Mouse (Mus musculus): ENCODE measurements around the gene Cdca7l. TPM values are rescaled to one million over a fixed set of nuclear protein-coding genes. Genes with fewer than 3 reads are reported as not detected.

Cdca7l gene
- polyA plus RNA-seq, 1 experiment from 2014 or later, result 24.6 TPM

DNA sequence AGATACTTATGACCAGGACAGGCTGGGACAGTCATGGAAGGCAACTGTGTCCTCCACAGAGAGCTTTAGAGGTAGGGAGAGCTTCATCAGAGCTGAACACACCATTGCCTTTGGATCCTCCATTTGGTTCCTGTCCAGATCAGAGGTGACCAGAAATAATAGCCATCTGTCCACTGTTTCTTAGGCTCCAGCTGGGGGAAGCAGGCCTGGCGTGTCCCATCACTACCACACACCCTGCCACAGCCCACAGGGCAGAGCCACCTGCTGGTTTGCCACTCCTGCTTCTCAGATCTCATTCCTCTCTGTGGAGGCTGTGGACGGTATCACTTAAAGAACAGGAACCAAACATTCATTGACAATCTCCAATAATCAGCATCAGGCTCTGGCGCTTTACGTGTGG, 32.9 kb upstream of the Cdca7l start:
- ATAC-seq (ENCODE audit: low FRiP score) (no peak), DNase-seq (ENCODE audit: low spot score) (no peak)
- no peaks in the 10 kb centered on the region for H3K4me1 ChIP-seq (replicated peaks; ENCODE audit: control insufficient read depth, insufficient read depth, low read length)
- H3K4me3 ChIP-seq (ENCODE audit: low read depth, low read length), result no peak overlapping the region
- no peaks in the 10 kb centered on the region for H3K9me3 ChIP-seq (ENCODE audit: control insufficient read depth, low read length)
- H3K27me3 ChIP-seq (ENCODE audit: control insufficient read depth, insufficient read depth, low read length), result no peaks in the 10 kb centered on the region
- no peak overlapping the region for H3K9ac ChIP-seq (ENCODE audit: low read depth, low read length)
- 87% methylated on average over 4 of the region's 4 CpGs for WGBS
- no peak overlapping the region for H3K4me2 ChIP-seq (replicated peaks; ENCODE audit: low read depth, low read length)
- no peak overlapping the region for H3K27ac ChIP-seq (ENCODE audit: low read depth, low read length)
- H3K36me3 ChIP-seq (ENCODE audit: control insufficient read depth, insufficient read depth, low read length), result no peaks in the 10 kb centered on the region

- Histone ChIP-seq H3K9ac (ENCODE audit: low read depth, low read length) (no peak overlapping the region), H3K4me2 (replicated peaks; ENCODE audit: low read depth, low read length) (no peak overlapping the region), H3K4me3 (ENCODE audit: low read depth, low read length) (no peak overlapping the region), H3K27me3 (ENCODE audit: control insufficient read depth, insufficient read depth, low read length) (no peaks in the 10 kb centered on the region), H3K36me3 (ENCODE audit: control insufficient read depth, insufficient read depth, low read length) (no peaks in the 10 kb centered on the region), H3K27ac (ENCODE audit: low read depth, low read length) (no peak overlapping the region), H3K4me1 (replicated peaks; ENCODE audit: control insufficient read depth, insufficient read depth, low read length) (no peaks in the 10 kb centered on the region), H3K9me3 (ENCODE audit: control insufficient read depth, low read length) (no peaks in the 10 kb centered on the region)
- ATAC-seq (ENCODE audit: low FRiP score) (0 out of 2 replicates have a peak, but pooled peaks have one; percentile 23), DNase-seq (ENCODE audit: low spot score) (peak; percentile 88)
- 6% methylated on average over 2 of the region's 2 CpGs for WGBS
Measured at GRCm38 (mm10) chr12:117772638-117773037, 31.5 kb upstream of the Cdca7l start.

DNA sequence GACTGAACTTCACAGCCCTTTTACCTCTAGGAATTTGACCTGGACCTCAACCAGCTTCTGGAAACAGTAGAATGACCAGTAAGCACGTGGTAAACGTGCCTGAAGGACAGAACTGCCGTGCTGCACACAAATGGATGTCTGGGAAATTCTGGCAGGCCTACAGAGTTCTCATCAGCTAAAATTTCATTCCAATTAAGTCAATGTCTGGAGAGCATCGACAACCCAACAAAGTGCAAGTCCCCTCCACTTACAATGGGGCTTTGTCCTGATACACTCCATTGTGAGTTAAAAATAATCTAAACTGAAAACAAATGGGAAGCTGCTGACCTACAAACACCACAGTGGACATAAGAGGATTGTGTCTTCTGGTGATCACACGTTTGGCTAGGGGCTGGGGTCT, 27.2 kb upstream of the Cdca7l start:
- no peaks in the 10 kb centered on the region for H3K4me1 ChIP-seq (replicated peaks; ENCODE audit: control insufficient read depth, insufficient read depth, low read length)
- no peak overlapping the region for H3K27ac ChIP-seq (ENCODE audit: low read depth, low read length)
- ATAC-seq (ENCODE audit: low FRiP score) (no peak), DNase-seq (ENCODE audit: low spot score) (no peak)
- H3K4me3 ChIP-seq (ENCODE audit: low read depth, low read length), result no peak overlapping the region
- H3K27me3 ChIP-seq (ENCODE audit: control insufficient read depth, insufficient read depth, low read length), result no peaks in the 10 kb centered on the region
- H3K36me3 ChIP-seq (ENCODE audit: control insufficient read depth, insufficient read depth, low read length), result no peaks in the 10 kb centered on the region
- H3K4me2 ChIP-seq (replicated peaks; ENCODE audit: low read depth, low read length), result no peak overlapping the region
- H3K9ac ChIP-seq (ENCODE audit: low read depth, low read length), result no peak overlapping the region
- no peaks in the 10 kb centered on the region for H3K9me3 ChIP-seq (ENCODE audit: control insufficient read depth, low read length)
- WGBS, result 75% methylated on average over 5 of the region's 5 CpGs

GRCm38 (mm10) chr12:117781360-117781759, 22.7 kb upstream of the Cdca7l start:
- no peaks in the 10 kb centered on the region for H3K9me3 ChIP-seq (ENCODE audit: control insufficient read depth, low read length)
- H3K27ac ChIP-seq (ENCODE audit: low read depth, low read length), result no peak overlapping the region
- H3K4me2 ChIP-seq (replicated peaks; ENCODE audit: low read depth, low read length), result no peak overlapping the region
- no peak for DNase-seq (ENCODE audit: low spot score)
- 53% methylated on average over 2 of the region's 2 CpGs for WGBS
- no peak overlapping the region for H3K9ac ChIP-seq (ENCODE audit: low read depth, low read length)
- H3K4me1 ChIP-seq (replicated peaks; ENCODE audit: control insufficient read depth, insufficient read depth, low read length), result no peaks in the 10 kb centered on the region
- no peaks in the 10 kb centered on the region for H3K36me3 ChIP-seq (ENCODE audit: control insufficient read depth, insufficient read depth, low read length)
- no peaks in the 10 kb centered on the region for H3K27me3 ChIP-seq (ENCODE audit: control insufficient read depth, insufficient read depth, low read length)
- H3K4me3 ChIP-seq (ENCODE audit: low read depth, low read length), result no peak overlapping the region
- ATAC-seq (ENCODE audit: low FRiP score), result no peak

DNA sequence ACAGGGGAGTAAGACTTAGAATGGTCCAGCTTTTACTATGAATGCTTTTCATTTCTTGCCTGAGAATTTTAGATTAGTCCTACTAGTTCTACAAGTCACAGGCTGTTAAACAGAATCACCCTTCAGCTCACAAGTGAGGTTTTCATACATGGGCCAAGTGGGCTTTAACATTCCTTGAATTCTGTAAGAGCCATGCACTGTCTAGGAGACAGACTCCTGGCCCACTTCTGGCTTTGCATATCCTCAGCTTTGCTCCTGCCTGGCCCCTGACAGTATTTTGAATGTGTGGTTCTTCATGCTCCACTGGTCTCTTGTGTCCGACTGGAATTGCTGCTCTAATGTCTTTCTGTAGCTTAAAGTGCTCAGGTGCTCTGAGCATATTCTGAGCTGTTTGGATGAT, 20.7 kb upstream of the Cdca7l start:
- DNase-seq (ENCODE audit: low spot score) (no peak), ATAC-seq (ENCODE audit: low FRiP score) (no peak)
- Histone ChIP-seq H3K36me3 (ENCODE audit: control insufficient read depth, insufficient read depth, low read length) (no peaks in the 10 kb centered on the region), H3K27ac (ENCODE audit: low read depth, low read length) (no peak overlapping the region), H3K27me3 (ENCODE audit: control insufficient read depth, insufficient read depth, low read length) (no peaks in the 10 kb centered on the region), H3K4me1 (replicated peaks; ENCODE audit: control insufficient read depth, insufficient read depth, low read length) (no peaks in the 10 kb centered on the region), H3K4me2 (replicated peaks; ENCODE audit: low read depth, low read length) (no peak overlapping the region), H3K9me3 (ENCODE audit: control insufficient read depth, low read length) (no peaks in the 10 kb centered on the region), H3K9ac (ENCODE audit: low read depth, low read length) (no peak overlapping the region), H3K4me3 (ENCODE audit: low read depth, low read length) (no peak overlapping the region)
- WGBS, result 36% methylated on average over 1 of the region's 1 CpGs

GRCm38 (mm10) chr12:117786621-117787020, 17.5 kb upstream of the Cdca7l start:
- Histone ChIP-seq H3K9me3 (ENCODE audit: control insufficient read depth, low read length) (no peaks in the 10 kb centered on the region), H3K27me3 (ENCODE audit: control insufficient read depth, insufficient read depth, low read length) (no peaks in the 10 kb centered on the region; the same call in 1 of the 2 replicates), H3K9ac (ENCODE audit: low read depth, low read length) (no peak overlapping the region), H3K4me2 (replicated peaks; ENCODE audit: low read depth, low read length) (no peak overlapping the region), H3K4me3 (ENCODE audit: low read depth, low read length) (no peak overlapping the region), H3K4me1 (replicated peaks; ENCODE audit: control insufficient read depth, insufficient read depth, low read length) (0 out of 2 replicates have a peak, but pooled peaks cover 2% of the 10 kb centered on the region), H3K36me3 (ENCODE audit: control insufficient read depth, insufficient read depth, low read length) (no peaks in the 10 kb centered on the region), H3K27ac (ENCODE audit: low read depth, low read length) (no peak overlapping the region)
- 18% methylated on average over 6 of the region's 6 CpGs for WGBS
- no peak for ATAC-seq (ENCODE audit: low FRiP score)
- DNase-seq (ENCODE audit: low spot score), result no peak

GRCm38 (mm10) chr12:117788513-117789011, 15.5 kb upstream of the Cdca7l start:
- Histone ChIP-seq H3K9me3 (ENCODE audit: control insufficient read depth, low read length) (no peaks in the 10 kb centered on the region), H3K9ac (ENCODE audit: low read depth, low read length) (peak overlapping the region; percentile 54; the same call in 1 of the 2 replicates), H3K36me3 (ENCODE audit: control insufficient read depth, insufficient read depth, low read length) (no peaks in the 10 kb centered on the region), H3K4me2 (replicated peaks; ENCODE audit: low read depth, low read length) (peak overlapping the region; percentile 54), H3K4me1 (replicated peaks; ENCODE audit: control insufficient read depth, insufficient read depth, low read length) (0 out of 2 replicates have a peak, but pooled peaks cover 2% of the 10 kb centered on the region), H3K27ac (ENCODE audit: low read depth, low read length) (no peak overlapping the region), H3K4me3 (ENCODE audit: low read depth, low read length) (peak overlapping the region; percentile 25), H3K27me3 (ENCODE audit: control insufficient read depth, insufficient read depth, low read length) (no peaks in the 10 kb centered on the region; the same call in 1 of the 2 replicates)
- WGBS, result 12% methylated on average over 24 of the region's 24 CpGs
- peak; percentile 81 for ATAC-seq (ENCODE audit: low FRiP score)
- DNase-seq (ENCODE audit: low spot score), result peak; percentile 53

GRCm38 (mm10) chr12:117789017-117789416, 15.1 kb upstream of the Cdca7l start:
- ATAC-seq (ENCODE audit: low FRiP score), result peak; percentile 37; the same call in 1 of the 2 replicates
- Histone ChIP-seq H3K9ac (ENCODE audit: low read depth, low read length) (no peak overlapping the region), H3K36me3 (ENCODE audit: control insufficient read depth, insufficient read depth, low read length) (no peaks in the 10 kb centered on the region), H3K4me2 (replicated peaks; ENCODE audit: low read depth, low read length) (peak overlapping the region; percentile 54; the same call in 1 of the 2 replicates), H3K9me3 (ENCODE audit: control insufficient read depth, low read length) (no peaks in the 10 kb centered on the region), H3K27me3 (ENCODE audit: control insufficient read depth, insufficient read depth, low read length) (no peaks in the 10 kb centered on the region; the same call in 1 of the 2 replicates), H3K27ac (ENCODE audit: low read depth, low read length) (no peak overlapping the region), H3K4me3 (ENCODE audit: low read depth, low read length) (peak overlapping the region; percentile 25; the same call in 1 of the 2 replicates), H3K4me1 (replicated peaks; ENCODE audit: control insufficient read depth, insufficient read depth, low read length) (0 out of 2 replicates have a peak, but pooled peaks cover 2% of the 10 kb centered on the region)
- DNase-seq (ENCODE audit: low spot score), result peak; percentile 43
- 20% methylated on average over 7 of the region's 7 CpGs for WGBS

DNA sequence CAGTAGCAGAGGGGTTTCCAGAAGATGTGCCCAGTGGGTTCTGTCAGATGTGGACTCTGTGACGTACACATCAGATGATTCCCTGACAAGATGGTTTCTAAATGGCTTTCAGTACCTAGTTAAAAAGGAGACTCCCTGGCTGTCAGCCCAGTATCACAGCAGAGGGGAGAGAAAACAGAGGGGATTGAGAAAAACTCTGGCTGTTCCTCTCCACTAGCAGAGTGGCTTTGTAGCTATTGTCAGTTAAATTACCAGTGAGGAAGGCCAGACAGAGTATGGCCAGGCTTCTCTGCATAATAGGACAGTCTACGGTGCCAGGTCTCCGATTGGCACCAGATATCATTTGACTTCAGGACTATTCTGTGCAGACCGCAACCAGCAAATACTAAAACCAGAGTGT, 8.8 kb upstream of the Cdca7l start:
- Histone ChIP-seq H3K4me2 (replicated peaks; ENCODE audit: low read depth, low read length) (no peak overlapping the region), H3K9ac (ENCODE audit: low read depth, low read length) (no peak overlapping the region), H3K4me3 (ENCODE audit: low read depth, low read length) (no peak overlapping the region), H3K4me1 (replicated peaks; ENCODE audit: control insufficient read depth, insufficient read depth, low read length) (no peaks in the 10 kb centered on the region), H3K27ac (ENCODE audit: low read depth, low read length) (no peak overlapping the region), H3K27me3 (ENCODE audit: control insufficient read depth, insufficient read depth, low read length) (no peaks in the 10 kb centered on the region), H3K36me3 (ENCODE audit: control insufficient read depth, insufficient read depth, low read length) (no peaks in the 10 kb centered on the region), H3K9me3 (ENCODE audit: control insufficient read depth, low read length) (no peaks in the 10 kb centered on the region)
- 76% methylated on average over 4 of the region's 4 CpGs for WGBS
- DNase-seq (ENCODE audit: low spot score) (no peak), ATAC-seq (ENCODE audit: low FRiP score) (no peak)
